Mouse (Mus musculus) CD4-positive helper T cell, adult 2 months (primary cell): ENCODE results near the gene Pgf.
A peak's percentile ranks its signal among the peaks of the same experiment; 100 is the strongest.

Source experiments
- DNase-seq: peaks from one replicate; pipeline ENCODE4 v3.0.0-alpha.2; 2012; ENCODE audit warnings: low read depth, missing footprints, low spot score

Pgf gene

GRCm38 (mm10) chr12:85177740-85178239 is at the start of gene Pgf:
Gene Pgf, minus strand, starts transcription at chr12:85177790.
- no peak for DNase-seq

GRCm38 (mm10) chr12:85227227-85227626 is 49.6 kb upstream of the Pgf start:
- DNase-seq = no peak

GRCm38 (mm10) chr12:85219905-85220290 is 42.3 kb upstream of the Pgf start:
- DNase-seq = peak; percentile 69

- DNase-seq = peak; percentile 96
Observed at GRCm38 (mm10) chr12:85219236-85219904, 41.8 kb upstream of the Pgf start, which contains the start of gene Eif2b2. Gene Eif2b2, plus strand, starts transcription at chr12:85219481.

GRCm38 (mm10) chr12:85217733-85218310 is 40.2 kb upstream of the Pgf start:
- DNase-seq = no peak

- DNase-seq = no peak
Observed at GRCm38 (mm10) chr12:85215031-85215430, 37.4 kb upstream of the Pgf start.

GRCm38 (mm10) chr12:85208687-85209199 is 31.2 kb upstream of the Pgf start:
- no peak for DNase-seq

GRCm38 (mm10) chr12:85205425-85205824 is 27.8 kb upstream of the Pgf start:
- no peak for DNase-seq

- no peak for DNase-seq
Observed at GRCm38 (mm10) chr12:85204105-85204504, 26.5 kb upstream of the Pgf start.

- DNase-seq = no peak
Observed at GRCm38 (mm10) chr12:85203699-85204098, 26.1 kb upstream of the Pgf start.

GRCm38 (mm10) chr12:85202191-85202590 is 24.6 kb upstream of the Pgf start:
- DNase-seq = no peak

- DNase-seq = no peak
Observed at GRCm38 (mm10) chr12:85201830-85202147, 24.2 kb upstream of the Pgf start.

GRCm38 (mm10) chr12:85200929-85201829 is 23.6 kb upstream of the Pgf start:
- no peak for DNase-seq

GRCm38 (mm10) chr12:85199954-85200353 is 22.4 kb upstream of the Pgf start:
- no peak for DNase-seq

GRCm38 (mm10) chr12:85197936-85198335 is 20.3 kb upstream of the Pgf start:
- DNase-seq = no peak

- no peak for DNase-seq
Observed at GRCm38 (mm10) chr12:85197371-85197770, 19.8 kb upstream of the Pgf start.

- no peak for DNase-seq
Observed at GRCm38 (mm10) chr12:85196191-85196590, 18.6 kb upstream of the Pgf start.

- DNase-seq = no peak
Observed at GRCm38 (mm10) chr12:85195086-85195485, 17.5 kb upstream of the Pgf start.

- no peak for DNase-seq
Observed at GRCm38 (mm10) chr12:85194623-85195018, 17.0 kb upstream of the Pgf start.

- no peak for DNase-seq
Observed at GRCm38 (mm10) chr12:85193923-85194622, 16.5 kb upstream of the Pgf start.

GRCm38 (mm10) chr12:85193146-85193545 is 15.6 kb upstream of the Pgf start:
- no peak for DNase-seq
